Mouse (Mus musculus): ENCODE results near the gene Prkag3.

- no peak for TF ChIP-seq POLR2A (IDR thresholded peaks at IDR 0.05; ENCODE audit: low read depth, low read length)
- no peak for TF ChIP-seq CTCF (IDR thresholded peaks at IDR 0.05; ENCODE audit: extremely low read depth, insufficient read depth, insufficient read length, insufficient replicate concordance)
Observed at GRCm38 (mm10) chr1:74715468-74715867, 33.6 kb downstream of the Prkag3 start.
